Mouse (Mus musculus) ovary, postnatal 14 days (tissue): ENCODE measurements around the gene Fam228a.
"Not testable (repeated sequence)": the region's sequence is repeated elsewhere in the genome, so short reads cannot be mapped to it uniquely, and the experiment has no call there.

Experiments
- DNase-seq: peaks from one replicate; pipeline ENCODE4 v3.0.0; 2022; ENCODE audit warnings: low spot score

The Fam228a gene

DNA sequence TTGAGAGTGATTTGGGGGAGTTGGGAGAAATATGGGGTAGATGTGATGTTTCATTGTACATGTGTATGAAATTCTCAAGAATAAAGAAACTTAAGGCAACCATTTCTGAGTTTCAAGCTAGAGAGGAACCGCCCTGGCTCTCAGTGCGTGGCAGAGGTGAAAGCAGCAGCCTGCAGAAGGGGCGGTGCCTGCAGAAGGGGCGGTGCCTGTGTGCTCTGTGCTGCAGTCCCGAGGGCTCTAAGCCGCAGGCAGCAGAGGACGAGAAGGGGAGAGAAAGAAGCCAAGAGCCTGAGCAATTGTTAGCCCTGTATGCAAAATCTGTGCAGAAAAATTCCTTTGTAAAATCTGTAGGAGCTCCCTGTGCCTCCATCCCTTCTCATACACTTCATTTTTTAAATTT is 20.8 kb downstream of the Fam228a start:
- no peak for DNase-seq

DNA sequence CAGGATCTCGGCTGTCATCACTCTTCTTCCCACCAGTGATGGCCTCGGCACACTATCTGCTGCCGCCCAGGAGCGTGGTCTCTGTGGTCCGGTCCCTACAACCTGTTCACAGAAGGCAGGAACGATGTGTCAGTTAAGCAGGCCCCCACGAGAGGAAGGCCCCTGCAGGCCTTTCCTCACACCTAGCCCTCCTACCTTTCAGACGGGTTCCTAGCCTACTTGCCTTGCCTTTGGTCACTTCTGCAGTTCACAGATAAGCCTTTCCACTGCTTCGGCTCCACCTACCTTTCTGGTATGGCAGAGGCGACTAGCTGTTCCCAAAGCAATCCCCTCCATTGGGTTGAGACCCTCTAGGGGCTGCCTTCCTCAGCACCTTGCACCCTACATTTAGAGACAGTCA is 22.6 kb downstream of the Fam228a start:
- DNase-seq, result no peak

DNA sequence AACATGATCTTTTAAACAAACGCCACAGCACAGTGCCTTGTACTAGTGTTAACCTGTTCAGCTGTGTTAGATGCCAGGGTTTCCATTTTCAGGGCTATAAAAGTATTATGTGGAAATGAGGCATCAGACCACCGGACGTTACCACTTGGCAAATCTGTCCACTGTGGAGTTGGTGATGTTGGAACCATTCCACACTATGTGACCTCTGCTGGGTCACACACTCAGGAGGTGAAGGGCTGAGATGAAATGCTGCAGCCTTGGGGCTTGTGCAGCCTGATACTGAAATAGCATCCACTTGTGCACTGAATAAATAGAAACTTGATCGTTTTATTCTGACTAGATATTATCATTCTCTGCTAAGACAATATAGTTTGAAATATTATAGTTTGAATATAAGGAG is 24.9 kb downstream of the Fam228a start:
- DNase-seq, result no peak

DNA sequence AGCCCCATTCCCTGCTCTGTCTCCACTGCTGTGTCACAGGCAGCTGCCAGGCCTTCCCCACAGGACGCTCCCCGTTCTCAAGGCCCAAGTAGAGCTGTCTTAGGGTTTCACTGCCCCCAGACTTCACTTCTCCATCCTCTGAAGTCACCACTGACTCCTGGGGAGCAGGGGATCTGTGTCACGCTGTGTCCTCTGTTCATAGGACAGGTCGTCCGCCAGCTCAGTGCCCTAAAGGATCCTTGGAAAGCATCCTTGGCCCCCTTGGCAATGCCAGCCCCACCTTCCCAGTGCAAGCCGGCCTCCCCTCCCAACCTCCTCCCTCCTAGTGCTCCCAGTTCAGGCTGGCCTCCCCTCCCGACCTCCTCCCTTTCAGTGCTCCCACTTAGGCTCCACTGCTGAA is 28.3 kb downstream of the Fam228a start:
- no peak for DNase-seq

DNA sequence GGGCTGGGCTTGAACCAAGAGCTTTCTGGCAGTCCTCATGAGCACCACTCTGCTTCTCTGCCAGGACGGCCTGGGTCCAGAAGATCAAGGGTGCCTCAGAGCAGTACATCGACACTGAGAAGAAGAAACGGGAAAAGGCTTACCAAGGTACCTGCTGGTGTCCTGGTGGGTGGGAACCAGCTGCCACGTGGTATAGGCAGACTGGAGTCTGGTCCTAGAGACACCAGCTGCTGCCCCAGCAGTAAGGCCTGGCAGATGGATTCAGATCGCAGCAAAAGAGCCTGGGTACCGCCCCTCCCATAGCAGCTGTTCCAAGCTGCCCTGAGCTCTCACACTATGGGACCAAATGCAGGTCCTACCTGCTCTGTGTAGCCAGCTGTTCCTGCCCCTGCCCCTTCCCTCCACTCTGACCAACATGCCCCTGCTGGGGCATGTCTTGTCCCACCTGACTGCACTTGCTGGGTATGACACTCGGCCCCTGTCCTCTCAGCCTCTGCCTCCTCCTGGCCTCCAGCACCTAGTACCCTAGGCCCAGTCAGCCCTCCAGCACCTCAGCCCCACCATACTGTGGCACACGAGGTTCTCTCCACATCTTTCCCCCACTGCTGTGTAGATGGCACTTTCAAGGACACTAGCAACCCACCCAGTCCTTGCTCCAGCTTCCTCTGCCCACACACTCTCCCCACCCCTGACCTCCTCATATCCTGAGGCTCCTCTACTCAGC is 29.2 kb downstream of the Fam228a start:
- no peak for DNase-seq

DNA sequence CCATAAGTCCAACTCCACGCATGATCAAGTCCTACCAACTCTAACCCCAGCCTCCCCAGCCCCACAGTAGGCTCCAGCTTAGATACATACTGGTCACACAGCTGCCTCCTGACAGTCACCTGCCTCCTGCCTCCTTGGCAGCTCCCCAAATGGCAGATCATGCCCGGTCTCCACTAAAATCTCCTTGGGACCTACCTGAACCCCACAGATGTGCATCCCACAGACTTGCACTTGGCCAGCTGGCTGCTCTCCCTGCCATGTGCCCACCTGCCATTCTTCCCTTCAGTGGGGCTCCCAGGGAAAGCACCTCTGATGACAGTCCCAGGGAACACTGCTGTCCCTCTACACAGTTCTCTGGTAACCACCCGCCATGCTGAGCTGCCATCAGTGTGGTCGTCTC is 29.9 kb downstream of the Fam228a start:
- no peak for DNase-seq

DNA sequence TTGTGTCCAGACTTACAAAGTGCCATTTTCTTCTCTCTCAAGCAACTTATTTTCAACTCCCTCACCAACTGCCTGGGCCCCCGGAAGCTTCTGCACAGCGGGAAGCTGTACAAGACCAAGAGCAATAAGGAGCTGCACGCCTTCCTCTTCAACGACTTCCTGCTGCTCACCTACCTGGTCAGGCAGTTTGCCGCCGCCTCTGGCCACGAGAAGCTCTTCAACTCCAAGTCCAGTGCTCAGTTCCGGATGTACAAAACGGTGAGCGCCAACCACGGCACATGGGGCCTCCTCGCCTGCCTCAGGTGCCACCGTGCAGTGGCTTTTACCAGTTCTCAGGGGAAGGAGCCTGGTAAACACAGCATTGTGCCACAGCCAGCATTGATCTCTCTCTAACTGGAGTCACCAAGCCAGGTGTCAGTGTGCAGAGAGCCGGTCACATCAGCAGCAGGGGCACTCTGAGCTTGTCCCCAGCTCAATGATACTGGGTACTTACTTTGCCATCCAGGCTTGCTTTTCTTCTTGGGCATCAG is 30.7 kb downstream of the Fam228a start:
- no peak for DNase-seq

DNA sequence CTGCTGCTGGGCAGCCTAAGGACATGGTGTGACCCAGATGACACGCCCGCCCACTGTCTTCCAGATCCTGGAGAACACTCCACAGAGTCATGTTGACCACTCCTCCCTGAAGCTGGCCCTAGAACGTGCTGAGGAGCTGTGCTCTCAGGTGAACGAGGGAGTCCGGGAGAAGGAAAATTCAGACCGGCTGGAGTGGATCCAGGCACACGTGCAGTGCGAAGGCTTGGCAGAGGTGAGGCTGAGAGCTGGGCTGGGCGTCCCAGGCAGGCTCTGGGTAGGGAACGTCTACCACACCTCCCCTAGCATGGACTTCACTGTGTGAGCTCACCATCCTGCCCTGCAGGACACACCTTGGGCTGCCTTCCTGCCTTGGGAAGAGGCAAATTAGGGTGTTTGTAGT is 31.3 kb downstream of the Fam228a start:
- DNase-seq, result no peak

DNA sequence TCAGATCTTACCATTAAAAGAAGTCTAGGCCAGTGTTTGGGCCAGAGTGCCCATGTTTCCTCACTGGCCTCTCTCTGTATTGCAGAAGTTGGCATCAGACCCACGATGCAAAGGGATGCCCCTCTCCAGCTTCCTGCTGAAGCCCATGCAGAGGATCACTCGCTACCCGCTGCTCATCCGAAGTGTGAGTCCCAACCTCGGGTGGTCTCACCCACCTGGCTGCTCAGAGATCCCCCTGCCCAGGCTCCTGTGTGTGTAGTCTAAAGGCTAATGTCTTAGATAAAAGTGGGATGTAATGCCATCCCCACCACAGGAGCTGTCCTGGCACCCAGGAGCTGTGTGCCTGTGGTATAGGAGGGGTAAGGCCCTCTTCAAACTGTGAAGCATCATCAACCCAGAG is 32.1 kb downstream of the Fam228a start:
- no peak for DNase-seq

DNA sequence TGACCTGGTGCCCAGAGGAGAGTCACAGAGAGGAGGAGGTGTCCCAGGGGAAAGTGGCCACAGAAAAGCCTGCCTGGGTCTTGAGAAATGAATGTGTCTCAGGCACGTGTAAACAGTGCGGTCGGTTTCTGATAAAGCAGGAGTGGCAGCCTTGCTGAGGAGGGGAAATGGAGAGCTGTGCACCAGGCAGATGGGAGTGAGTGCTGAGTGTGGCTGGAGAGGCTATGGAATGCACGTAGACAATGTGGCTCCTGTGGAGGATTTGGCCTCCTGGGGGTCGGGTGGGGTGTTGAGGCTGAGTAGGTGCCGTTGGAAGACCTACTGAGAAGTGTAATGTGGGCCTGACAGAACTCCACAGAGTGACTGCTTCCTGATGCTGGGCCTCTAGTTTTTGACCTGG is 32.6 kb downstream of the Fam228a start:
- not testable (repeated sequence) for DNase-seq

DNA sequence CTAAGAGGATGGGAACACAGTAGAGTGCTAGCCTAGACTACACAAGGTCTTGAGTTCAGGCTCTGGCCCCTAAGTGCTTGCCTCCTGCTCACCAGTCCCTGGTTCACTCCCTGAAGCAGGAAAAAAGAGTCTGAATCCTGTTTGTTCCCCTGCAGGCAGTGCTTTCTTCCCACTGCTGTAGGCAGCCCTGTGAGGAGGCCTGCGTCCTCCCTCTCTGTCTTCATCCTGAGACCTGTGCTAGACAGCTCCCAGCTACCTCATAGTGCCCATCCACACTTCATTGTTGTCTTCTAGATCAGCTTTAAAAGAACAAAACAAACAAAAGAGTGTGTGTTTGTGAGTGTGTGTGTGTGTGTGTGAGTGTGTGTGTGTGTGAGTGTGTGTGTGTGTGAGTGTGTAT is 43.7 kb downstream of the Fam228a start:
- no peak for DNase-seq

DNA sequence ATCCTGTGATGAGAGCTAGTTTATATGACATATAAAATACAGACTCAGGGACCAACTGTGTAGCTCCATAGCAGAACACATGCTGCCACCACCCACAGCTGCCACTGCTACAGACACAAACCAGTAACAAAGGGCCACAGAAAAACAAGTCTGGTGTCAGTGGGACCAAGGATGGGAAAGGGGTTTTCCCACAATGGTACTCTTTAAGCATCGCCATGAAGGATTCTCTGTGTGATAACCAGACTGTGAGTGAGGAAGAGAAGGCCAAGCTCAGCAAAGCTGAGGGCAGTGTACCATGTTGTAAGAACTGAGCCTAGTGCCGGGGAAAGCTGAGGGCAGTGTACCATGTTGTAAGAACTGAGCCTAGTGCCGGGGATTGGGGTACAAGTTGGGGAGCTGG is 47.0 kb downstream of the Fam228a start:
- DNase-seq, result no peak

DNA sequence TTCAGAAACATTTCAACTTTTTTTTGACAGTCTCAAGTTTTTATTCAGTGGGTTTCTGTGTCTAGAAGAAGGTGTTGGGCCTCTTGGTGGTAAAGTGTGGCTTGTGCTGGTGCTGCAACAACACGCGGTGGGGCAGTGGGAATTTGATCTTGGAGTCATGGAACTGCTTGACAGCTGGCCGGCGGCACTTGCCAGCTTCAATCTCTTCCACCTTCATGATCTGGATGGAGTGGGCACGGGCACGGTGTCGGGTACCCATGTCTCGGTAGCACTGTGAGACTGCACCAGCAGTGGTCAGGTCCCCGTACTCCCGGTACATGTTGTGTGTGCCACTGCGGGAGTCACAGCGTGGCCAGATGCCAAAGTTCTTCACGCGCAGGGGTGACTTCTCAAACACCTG is 48.9 kb downstream of the Fam228a start:
- DNase-seq, result no peak

DNA sequence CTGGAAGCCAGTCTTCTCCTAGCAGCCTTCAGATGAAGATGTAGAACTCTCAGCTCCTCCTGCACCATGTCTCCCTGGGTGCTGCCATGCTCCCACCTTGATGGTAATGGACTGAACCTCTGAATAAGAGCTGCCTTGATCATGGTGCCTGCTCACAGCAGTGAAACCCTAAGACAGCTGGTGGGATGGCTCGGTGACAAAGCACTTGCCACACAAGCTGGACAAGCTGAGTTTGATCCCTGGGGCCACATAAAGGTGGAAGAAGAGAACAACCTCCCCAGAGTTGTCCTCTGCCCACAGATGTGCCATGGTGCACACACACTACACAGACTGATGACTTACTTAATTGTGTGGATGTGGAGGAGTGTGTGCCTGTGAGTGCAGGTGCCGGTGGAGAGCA is 49.8 kb downstream of the Fam228a start:
- no peak for DNase-seq

DNA sequence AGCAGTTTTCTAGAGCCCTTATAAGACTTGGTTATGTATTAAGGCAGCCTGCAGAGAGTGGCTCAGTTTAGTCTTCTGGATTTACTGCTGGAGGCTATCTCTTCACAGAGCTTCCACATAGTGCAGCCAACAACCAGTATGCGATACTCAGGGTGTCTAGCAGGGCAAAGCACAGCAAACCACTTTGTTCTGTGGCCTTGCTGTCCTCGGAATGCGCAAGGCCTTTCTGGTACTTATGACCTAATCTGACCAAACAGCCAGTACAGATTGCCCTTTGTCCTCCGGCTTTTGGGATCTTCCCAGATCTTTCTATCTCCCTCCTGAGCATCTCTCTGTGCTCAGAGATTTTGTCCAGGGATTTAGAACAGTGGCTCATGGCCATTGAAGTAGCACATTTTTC is 52.8 kb downstream of the Fam228a start:
- no peak for DNase-seq

DNA sequence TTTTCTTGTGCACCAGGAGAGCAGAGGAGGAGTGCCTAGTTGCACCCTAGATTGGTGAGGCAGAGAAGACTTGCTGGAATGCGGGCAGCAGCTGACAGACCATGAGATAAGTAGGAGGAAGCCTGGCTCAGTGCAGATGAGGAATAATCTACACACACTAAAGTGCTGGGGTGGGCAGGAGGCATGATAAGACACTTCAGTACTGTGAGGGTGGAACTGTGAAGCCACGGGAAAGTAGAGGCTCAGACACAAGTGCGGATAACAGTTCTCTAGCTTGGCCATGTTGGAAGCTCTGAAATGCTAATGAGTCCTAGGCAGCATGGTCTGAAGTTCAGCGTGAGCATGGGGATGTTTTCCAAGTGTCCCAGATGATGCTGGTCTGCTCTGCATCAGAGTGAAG is 58.3 kb downstream of the Fam228a start:
- no peak for DNase-seq

DNA sequence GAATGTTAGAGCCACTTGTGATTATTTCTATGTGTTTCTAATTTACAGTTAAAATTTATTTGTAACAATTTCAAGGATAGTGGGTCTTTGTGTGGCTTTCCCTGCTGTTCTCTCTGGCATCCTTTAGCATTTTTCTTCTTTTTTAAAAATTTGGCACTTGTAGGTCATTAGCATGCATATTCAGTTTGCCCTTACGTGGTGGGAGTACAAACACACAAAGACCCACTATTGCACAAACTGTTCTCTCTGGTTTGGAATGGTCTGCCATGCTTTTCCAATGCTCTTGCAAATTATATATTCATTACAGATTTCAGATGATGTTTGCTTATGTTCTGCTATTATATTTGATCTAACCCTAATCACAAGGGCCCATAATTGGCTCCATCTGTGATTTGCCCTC is 61.9 kb downstream of the Fam228a start:
- no peak for DNase-seq

DNA sequence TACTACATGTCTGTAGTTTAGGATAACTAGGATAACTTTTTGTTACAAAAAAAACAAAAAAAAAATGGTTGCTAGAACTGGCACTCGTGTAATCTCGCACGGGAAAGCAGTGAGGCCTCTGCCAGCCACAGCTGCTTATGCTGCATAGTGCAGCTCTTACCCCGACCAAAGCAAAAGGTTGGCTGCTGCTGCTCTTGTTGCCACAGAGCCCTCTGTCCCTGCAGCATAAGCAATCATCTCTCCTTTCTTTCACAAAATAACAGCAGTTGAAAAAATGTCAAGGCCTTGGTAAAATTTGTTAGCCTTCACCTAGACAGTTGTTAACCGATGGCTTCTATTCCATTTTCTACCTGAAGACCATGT is 72.6 kb downstream of the Fam228a start:
- DNase-seq, result no peak

DNA sequence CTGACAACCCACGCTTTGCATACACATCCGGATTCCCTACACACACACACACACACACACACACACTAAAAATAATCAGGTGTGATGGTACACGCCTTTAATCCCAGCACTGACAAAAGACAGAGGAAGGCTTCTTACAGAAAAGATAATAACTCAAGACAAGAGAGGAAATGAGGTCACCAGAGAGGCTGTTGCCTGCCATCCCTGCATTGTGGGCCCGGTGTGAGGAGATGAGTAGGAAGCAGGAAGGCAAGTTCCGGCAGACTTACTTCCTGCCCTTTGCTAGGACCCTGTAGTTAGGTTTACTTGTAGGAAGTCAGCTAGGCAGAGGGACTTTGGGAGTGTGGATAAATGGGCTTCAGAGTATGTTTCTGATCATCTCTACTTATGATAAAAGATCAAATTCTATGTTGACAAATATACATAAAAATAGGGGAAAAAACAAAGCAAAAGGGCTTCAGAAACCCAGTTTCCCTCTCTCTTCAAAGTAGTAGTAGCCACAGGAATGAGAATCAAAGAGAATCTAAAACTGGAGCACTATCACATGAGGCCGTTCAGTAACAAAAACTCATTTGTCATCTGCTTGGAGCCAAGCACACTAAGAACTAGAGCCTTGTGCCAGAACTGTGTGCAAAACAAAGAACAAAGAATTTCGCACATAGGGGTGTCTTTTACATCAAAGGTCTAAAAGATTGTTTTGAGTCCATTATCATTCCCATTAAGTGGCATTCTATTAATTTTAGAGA is 73.1 kb downstream of the Fam228a start:
- DNase-seq, result no peak
